Mouse (Mus musculus): ENCODE measurements at regions not wholly inside any gene's neighbourhood (a gene's known extent, or its start where the extent isn't known, plus 50 kb on each side); places are given as distances from the start of the nearest gene placed in this dataset.

DNA sequence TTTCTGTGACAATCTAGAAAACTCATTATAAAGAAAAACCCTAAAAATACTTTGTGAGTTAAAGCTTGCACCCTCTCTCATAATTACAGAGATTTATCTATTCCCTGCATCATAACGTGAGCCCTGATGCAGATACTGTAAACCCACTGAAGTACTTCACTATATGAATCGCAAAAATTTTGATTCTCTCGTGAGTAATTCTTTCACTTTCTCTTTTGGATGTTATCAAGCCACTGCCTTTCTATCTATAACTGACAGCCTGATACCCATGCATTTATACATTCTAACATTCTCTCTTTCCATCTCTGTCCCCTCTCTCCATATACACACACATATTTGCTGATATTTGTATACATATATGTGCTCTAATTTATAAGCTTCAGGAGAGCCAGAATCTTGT is 264.1 kb upstream of the Gm765 start:
- DNase-seq, result no peak

DNA sequence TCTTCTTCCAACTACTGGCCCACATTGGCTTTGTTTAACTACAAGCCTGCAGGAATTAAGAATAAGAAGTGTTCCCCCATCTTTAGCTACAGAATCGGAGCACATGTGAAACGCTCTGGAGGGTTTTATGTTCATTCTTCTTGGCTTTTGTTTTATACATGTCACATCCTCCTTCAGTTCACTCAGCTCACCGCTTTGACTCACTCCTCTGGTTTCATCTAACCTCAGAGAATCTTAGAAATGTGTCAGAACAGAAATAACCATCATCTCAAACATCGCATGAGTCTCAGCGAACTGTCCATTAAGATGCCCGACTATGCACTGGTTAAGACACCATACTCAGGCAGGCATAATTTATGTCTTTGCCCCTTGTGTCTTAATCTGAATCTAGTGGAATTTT is 255.1 kb upstream of the Gm765 start:
- DNase-seq, result no peak

DNA sequence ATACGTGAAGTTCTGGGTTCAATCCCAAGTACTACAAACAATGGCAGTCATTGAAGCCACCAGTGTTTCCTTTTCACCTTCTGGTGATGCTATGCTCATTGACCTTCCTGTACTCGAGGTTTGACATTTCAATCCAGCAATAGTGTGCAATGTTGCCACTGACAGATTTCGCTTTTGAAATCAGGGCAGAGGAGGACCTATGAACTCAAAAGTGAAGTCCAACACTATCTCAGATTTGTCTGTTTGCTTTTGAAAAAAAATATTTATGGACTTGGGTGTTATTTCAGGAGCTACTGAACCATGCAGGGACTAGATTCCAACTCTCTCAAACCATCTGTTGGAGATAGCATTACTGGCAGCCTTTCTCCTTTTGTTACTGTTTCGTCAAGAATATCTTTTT is 248.4 kb upstream of the Gm765 start:
- DNase-seq, result no peak

DNA sequence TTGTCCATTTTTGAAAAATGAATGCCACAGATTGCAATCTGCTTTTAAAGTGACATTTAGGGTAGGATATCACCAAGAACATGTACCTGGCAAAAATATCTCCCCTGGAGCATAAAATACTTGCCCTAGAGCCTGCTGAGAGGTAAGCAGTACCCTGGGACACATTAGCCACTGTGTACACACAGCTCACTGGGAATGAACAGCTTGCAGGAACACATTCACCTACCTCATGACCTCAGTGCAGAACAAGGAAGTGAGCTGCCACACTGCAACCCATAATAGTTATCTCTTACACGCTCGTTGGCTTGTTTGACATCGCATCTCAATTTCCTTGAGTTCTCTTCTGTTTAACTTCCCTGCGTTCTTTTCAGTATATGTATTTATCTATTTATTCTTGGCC is 246.4 kb upstream of the Gm765 start:
- no peak for DNase-seq

DNA sequence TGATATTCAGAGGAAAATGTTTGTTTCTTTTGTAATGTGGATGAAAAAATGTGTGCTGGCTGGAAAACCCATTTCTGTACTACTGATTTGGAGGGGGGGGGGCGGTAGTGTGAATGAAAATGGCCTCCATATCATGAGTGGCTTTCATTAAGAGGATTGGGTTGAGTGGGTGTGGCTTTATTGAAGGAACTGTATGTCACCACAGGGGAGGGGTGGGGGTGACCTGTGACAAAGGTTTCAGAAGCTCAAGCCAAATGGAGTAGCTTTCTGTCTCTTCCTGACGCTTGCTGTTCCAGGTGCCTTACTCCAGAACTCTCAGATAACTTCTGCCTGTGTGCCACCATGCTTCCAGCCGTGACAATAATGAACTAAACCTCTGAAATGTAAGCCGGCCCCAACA is 242.0 kb upstream of the Gm765 start:
- DNase-seq, result no peak

DNA sequence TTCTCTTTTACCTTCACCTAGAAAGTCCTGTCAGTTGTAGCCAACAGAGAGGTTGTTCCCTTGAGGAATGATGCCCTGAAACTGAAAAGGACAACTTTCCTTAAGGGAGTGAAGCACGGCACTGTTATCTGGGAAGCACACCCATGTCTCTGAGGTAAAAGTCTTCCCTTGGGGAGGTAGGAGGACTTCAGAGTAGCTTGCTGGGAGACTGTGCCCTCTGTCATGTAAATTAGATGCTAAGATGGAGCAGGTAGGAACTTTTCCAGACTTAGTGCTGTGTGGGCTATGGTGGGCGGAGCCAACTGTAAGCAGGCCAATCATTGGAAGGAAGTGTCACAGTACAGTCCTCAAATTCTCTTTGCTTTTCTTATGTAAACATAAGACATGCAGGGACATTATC is 240.3 kb upstream of the Gm765 start:
- no peak for DNase-seq

DNA sequence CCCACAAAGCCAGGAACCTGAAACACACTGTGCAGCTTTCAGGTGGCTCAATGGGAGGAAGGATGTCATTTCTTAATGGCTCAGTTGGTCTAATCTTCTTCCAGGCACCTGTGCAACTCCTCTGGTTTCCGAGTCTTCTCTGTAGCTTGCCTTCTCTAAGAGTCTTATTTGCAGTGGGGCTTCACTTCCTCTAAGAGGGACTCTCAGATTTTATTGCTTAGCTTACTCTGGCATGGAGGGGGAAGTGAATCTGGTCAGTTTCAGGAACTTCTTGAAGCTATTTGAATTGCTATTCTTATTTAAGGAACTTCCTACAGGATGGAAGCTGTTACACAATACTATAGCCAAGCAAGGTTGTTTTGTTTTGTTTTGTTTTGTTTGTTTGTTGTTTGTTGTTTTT is 232.7 kb upstream of the Gm765 start:
- DNase-seq, result no peak

DNA sequence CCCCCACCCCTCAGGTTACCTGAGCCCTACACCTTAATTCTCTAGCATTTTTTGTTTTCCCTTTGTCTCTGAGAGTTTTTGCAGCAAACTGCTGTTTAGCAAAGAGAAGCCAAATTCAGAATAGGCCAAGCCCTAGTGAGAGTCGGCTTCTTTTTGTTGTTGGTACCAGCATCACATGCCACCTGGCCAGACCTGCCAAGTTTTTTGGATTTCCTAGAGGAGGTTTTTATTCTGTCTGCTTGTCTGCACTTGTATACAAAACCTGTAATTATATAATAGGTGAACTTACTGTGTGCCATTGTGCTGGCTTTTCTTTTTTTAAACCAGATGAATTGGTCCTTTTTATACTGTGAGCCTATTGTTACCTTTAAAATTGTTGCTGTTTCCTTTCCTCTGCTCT is 213.1 kb upstream of the Gm765 start:
- no peak for DNase-seq

DNA sequence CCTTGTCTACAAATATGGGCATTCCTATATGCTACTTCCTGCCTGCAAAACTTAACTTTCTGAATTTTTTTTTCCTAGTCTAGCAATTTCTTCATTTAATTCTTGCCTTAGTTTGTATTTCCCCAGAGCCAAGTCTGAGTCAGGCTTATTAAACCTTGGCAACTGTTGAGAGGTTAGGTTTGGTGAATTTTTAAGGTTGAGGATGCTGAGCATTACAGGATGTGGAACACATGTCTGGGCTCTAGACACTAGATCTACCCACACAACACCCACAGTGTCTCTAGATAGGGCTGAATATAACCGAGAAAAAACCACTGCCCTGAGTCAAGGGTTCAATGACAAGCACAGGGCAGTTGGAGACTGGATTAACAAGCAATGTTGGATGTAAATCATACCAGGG is 211.4 kb upstream of the Gm765 start:
- DNase-seq, result no peak

DNA sequence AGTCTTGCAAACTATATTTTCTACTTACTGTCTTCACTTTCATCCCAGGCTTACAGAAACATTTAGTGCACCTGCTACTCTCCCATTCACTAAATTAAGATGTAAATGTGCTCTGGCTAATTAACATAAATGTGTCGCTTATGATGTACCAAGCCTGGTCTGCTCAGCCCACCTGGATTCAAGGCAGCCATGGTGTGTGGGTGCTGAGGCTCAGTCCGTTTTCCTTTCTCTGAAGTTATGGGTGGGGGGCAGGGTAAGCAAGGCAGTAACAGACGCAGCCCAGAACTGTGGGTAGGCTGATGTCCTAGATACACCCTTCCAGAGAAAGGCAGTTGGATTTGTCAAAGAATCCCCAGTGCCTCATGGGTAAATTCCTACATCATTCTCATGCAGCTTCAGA is 209.2 kb upstream of the Gm765 start:
- DNase-seq, result peak; percentile 20

DNA sequence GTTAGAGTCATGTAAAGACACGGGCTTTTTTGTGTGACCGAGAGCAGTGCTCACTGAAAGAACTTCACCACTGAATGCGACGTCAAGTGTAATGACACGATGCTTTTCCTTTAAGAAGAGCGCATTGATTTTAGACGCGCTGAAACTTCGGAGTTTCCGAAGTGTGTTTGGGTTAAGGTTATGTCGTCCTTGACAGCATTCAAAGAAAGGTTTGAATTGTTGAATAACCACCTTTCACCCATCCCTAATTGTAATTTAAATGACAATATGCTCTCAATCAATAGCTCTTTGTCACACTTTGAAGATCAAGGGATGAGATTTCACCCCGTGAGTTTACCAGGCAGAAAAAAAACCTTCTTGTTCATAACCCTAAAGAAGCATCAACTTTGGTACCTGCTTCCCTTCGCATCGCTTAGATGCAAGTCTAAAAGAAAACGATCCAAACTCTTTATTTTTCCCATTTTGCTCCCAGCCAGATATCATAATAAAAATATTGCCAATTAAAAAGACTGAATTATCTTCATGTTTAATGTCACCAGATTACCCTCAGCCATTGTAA is 184.4 kb upstream of the Gm765 start:
- DNase-seq, result no peak

DNA sequence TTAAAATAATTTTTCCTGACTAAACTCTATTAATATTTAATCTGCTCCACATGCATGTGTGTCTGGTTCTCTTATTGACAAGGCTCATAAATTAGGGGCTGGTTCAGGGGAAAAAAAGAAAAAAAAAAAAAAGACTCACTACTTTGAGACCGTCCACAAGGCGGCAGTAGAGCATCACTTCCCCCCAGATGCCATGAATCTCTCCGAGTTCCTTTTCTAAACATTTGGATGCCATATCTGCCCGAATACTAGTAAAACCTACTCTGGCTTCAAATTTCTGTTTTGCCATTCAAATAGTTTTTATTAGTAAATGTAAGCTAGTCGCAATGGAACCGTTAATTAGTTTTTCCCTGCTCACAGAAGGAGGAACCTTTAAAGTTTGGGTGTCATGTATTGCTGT is 182.7 kb upstream of the Gm765 start:
- peak; percentile 44 for DNase-seq

DNA sequence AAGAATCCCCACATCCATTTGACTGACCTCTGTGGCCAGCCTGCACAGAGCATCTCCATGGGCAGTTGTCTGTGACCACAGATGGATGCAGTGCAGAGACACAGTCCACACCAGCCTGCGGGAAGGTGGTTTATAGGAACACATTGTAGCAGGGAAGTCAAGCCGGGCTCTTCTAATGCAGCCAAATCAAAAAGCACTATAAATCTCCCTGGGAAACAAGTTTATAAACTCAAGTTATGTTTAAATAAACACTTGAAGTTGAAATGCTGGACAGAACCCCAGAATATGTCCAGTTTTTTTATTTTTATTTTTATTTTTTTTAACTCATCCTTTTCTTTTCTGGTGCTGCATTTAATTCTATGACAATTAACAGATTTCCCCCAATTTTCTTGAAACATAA is 182.1 kb upstream of the Gm765 start:
- DNase-seq, result no peak

DNA sequence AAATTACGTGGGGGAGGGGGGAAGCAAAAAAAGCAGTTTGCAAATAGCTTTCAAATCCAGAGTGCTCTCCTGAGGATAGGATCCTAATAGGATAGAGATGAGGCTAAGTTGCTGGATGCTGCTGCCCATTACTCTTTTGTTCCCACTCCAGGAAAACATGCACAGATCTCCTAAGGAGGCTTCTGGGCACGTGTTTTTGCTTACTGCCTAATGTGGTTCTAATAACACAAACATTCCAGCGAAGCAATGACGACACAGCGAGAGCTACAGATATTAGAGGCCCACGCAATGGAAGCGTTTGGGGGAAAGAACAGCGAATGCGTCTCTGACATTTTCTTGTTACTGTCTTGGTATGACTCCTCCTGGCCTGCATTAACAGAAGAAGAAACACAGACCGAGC is 179.0 kb upstream of the Gm765 start:
- DNase-seq, result no peak

DNA sequence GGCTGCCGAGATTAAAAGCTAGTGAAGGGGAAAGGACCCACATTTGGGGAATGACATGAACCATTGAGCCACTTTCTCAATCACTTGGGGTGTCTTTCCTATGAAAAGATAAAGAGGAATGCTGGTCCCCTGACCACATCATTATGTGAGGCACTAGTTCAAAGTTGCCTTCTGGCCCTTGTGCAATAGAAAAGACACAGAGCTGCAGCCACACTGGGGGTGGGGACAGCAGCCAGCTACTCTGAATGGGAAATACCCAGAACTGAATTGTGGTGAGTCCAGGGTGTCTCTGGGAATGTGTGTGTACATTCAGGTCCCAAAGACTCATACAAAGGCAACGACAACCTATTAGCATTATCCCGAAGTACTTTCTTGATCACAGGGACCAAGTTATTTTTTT is 172.3 kb upstream of the Gm765 start:
- DNase-seq, result no peak

DNA sequence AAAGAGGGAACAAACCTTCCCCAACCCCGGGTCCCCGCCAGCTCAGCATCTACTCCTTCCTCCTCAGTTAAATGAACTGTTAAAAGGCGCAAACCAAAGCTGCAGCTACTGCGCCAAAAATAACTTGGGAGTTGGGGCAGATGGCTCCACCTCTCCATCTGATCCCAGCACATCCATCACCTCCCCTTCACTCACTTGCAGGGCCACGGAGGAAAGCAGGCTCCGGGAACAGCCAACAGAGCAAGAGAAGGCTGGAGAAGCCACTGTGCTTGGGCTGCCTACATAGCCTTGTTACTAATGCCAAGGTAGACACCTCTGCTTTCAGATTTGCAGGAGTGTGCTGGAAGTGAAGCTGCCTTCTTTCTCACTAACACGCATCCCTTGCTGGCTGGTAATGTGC is 171.8 kb upstream of the Gm765 start:
- DNase-seq, result peak; percentile 70

DNA sequence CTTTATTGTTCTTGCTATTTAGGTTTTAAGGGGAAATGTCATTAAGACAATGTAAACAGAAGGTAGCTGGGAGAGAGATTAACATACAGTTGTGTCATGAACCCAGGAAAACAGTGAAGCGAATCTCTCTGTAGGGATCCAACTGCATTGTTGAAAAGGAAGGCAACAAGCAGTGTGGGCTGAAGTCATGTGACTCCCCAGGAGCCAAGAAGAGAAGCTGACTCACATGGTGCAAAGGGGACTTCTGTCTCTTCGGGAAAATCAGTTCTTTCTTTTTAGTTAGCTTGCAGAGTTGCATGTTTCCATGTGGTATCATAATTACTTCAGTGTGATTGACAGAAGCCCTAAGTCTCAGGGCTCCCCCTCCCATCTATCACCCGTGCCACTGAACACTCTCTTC is 170.7 kb upstream of the Gm765 start:
- no peak for DNase-seq

DNA sequence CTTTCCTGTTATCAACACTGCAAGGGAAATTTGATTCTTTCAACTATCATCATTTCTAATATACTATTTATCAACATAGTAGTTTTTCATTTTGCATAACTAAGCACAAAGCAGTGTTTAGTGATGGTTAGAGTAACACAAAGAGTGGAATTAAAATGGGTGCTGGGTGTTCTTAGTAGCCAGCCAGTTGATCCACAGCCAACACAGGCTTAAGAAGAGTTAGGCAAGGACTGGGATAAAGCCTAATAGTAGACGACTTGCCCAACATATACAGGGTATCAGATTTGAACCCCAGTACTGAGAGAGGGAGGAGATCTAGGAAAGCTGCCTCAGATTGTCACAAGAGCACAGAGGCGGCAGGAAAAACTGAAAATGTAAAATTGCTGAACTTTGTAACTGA is 160.2 kb upstream of the Gm765 start:
- no peak for DNase-seq

DNA sequence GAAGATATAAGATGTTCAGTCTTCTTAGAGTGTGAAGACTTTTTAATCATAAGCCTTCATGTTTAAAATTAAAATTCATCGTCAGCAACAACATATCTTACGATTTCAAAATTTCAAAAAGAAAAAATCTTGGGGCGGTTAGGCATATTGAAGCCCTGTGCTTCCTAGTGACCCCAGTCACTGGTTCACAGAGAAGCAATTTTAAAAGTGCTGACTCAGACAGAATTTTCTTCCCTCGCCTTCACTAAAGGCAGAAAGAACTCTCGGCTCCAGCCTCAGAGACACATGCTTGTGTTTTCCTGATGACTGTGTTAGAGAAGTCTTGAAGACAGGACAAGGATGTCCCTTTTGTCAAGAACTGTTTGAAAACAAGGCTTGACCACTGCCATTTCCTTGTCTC is 157.2 kb upstream of the Gm765 start:
- DNase-seq, result no peak

DNA sequence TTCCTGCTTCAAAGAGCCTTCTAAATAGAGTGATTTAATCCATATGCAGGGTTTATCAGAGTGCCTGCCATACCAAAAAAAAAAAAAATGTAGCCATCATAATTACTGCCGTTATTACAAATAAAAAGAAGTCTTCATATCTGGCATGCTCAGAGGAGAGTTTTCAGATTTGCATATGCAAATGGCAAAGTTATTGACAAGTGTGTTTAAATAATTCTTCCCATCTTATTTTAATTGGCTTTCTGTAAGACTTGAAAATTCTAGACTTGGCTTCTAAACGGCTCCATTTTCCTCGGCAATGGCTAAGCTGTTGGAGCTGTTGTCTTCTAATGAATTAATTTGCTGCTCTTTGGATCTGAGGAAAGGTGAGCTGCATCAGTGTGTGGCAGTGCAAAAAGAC is 144.1 kb upstream of the Gm765 start:
- no peak for DNase-seq

DNA sequence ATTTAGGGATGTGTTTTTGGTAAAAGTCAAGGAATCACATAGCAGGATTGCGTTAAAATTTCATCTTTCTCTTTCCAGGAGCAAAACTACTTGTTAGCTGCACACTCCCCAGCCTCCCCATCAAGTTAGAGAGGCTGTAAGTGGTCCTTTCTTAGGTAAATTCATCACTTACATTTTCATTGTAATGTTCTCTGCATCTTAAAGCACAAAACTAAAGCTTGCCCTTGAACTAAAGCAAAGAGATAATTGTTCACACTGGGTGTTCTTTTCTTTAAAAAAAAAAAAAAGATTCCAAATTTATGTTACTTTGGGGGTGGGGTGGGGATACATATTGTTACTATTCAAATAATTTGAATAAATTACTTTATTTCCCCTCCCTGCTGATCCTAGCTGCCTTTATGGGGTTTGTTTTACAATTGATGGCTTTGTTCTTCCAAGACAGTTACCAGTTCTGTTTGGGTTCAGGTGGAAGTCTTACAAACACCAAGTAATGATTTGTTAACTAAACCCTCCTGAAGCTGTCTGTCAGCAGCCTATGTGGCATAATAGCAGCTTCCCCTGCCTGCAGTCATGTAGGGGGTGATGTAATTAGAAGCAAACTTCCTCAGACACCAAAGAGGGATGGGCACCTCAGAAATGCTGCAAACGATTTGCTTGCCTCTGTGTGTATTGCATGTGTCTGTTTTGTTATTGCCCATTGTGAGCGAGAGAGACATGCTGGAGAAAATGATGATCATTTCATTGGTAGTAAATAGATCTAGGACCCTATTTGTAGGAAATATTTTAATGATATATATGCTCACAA is 141.0 kb upstream of the Gm765 start:
- DNase-seq, result no peak

DNA sequence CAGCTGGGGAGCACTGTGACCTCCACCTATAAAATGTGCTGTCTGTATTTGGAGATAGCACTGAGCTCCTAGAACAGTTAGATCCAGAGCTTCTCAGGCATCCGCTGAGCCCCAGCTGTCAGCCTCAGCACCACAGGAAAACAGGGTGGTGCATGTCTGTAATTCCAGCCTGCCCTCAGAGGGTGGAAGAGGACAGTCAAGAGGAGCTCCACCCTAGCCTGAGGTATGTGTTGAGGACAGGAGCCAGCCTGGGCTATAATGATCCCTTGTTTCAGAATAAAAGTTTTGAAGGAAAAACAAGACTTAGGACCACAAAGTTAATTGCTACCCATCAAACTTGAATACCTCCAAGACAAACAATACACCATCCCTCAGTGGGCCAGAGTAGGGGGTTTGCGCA is 139.8 kb upstream of the Gm765 start:
- DNase-seq, result no peak

DNA sequence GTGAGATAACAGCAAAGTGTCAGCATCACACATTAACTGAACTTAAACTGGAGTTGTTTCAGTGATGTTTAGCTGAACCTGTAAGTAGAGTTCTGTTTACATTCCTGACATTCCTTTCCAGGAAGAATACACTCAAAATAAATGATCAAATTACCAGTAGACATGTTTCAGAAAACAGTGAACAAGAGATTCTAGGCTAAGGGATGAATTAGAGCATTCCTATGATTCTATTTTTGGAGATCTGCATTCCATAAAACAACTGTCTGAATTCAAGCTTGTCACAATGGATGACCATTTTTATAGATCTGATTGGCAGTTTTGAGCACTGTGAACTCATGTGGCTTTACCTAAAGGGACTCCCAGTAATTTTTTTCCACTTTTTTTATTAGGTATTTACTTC is 125.0 kb upstream of the Gm765 start:
- DNase-seq, result no peak

DNA sequence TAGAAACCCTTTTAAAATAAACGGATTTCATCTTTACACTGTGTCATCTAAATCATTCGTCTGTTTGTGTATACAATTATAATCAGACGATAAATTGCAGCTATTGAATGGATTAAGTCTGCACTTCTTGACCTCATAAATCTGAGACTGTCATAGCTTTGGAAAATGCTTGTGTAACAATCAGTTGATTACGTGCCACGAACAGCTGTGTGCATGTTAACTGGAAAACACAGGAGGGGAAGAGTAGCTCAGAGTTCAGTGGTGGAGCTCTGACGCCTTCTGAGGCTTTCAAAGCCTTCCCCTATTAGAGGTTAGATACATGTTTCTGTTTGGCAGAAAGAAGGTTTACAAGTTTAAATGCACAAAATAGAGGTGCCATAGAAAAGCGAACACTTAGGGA is 109.7 kb upstream of the Gm765 start:
- DNase-seq, result no peak

DNA sequence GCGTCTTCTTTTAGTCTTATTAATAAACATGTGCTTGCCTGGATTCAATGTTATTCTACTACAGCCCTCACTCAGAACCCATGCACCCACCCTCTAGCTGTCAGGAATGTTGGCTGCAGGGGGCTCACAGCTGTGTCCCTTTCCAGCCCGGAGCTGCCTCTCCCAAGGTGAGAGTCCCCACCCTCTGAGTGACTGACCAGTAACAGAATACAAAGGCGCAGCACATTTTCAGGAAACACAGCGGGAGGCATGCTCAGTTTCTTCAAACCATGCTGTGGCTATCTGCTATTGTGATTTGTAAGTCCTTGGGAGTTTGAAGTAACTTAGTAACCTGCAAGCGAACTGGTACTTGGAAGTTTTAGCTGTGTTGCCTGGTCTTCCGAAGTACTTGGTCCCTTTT is 93.1 kb upstream of the Gm765 start:
- no peak for DNase-seq
